Mouse (Mus musculus): ENCODE measurements at regions not wholly inside any gene's neighbourhood (a gene's known extent, or its start where the extent isn't known, plus 50 kb on each side); places are given as distances from the start of the nearest gene placed in this dataset.
A peak's percentile ranks its signal among the peaks of the same experiment; 100 is the strongest.

GRCm38 (mm10) chr4:11903861-11904260, 77.2 kb downstream of the Gm10604 start:
- no peak for DNase-seq (ENCODE audit: low spot score in 2 of 2)

GRCm38 (mm10) chr4:11903401-11903800, 77.7 kb downstream of the Gm10604 start:
- DNase-seq (ENCODE audit: low spot score in 2 of 2) = no peak

- DNase-seq (ENCODE audit: low spot score in 2 of 2) = peak in 1 of 2 experiments; percentile 27
These were observed 81.0 kb downstream of the Gm10604 start for GRCm38 (mm10) chr4:11899979-11900624.

- no peak for DNase-seq (ENCODE audit: low spot score in 2 of 2)
These were observed 83.8 kb downstream of the Gm10604 start for GRCm38 (mm10) chr4:11897231-11897630.

GRCm38 (mm10) chr4:11895857-11896825, 84.9 kb downstream of the Gm10604 start:
- peak in 1 of 2 experiments; percentile 48 for DNase-seq (ENCODE audit: low spot score in 2 of 2)

- DNase-seq (ENCODE audit: low spot score in 2 of 2) = no peak
These were observed 87.4 kb downstream of the Gm10604 start for GRCm38 (mm10) chr4:11893560-11894205.

GRCm38 (mm10) chr4:11889039-11889600, 91.9 kb downstream of the Gm10604 start:
- peak; percentile 20 to 56 for DNase-seq (ENCODE audit: low spot score in 2 of 2)

GRCm38 (mm10) chr4:11887377-11887776, 93.7 kb downstream of the Gm10604 start:
- DNase-seq (ENCODE audit: low spot score in 2 of 2) = no peak

GRCm38 (mm10) chr4:11885499-11885898, 95.6 kb downstream of the Gm10604 start:
- peak; percentile 21 to 56 for DNase-seq (ENCODE audit: low spot score in 2 of 2)

GRCm38 (mm10) chr4:11884818-11885217, 96.2 kb downstream of the Gm10604 start:
- peak; percentile 45 to 55 for DNase-seq (ENCODE audit: low spot score in 2 of 2)

- DNase-seq (ENCODE audit: low spot score in 2 of 2) = no peak
These were observed 97.8 kb downstream of the Gm10604 start for GRCm38 (mm10) chr4:11883295-11883694.

- DNase-seq (ENCODE audit: low spot score in 2 of 2) = no peak
These were observed 98.4 kb downstream of the Gm10604 start for GRCm38 (mm10) chr4:11882666-11883065.

GRCm38 (mm10) chr4:11878638-11879037, 102.4 kb downstream of the Gm10604 start:
- DNase-seq (ENCODE audit: low spot score in 2 of 2) = no peak

GRCm38 (mm10) chr4:11877945-11878344, 103.1 kb downstream of the Gm10604 start:
- no peak for DNase-seq (ENCODE audit: low spot score in 2 of 2)

- no peak for DNase-seq (ENCODE audit: low spot score in 2 of 2)
These were observed 105.1 kb downstream of the Gm10604 start for GRCm38 (mm10) chr4:11876009-11876408.

GRCm38 (mm10) chr4:11874586-11875264, 106.3 kb downstream of the Gm10604 start:
- no peak for DNase-seq (ENCODE audit: low spot score in 2 of 2)

GRCm38 (mm10) chr4:11872036-11872435, 109.0 kb downstream of the Gm10604 start:
- no peak for DNase-seq (ENCODE audit: low spot score in 2 of 2)

- DNase-seq (ENCODE audit: low spot score in 2 of 2) = peak; percentile 60 to 62
These were observed 111.3 kb downstream of the Gm10604 start for GRCm38 (mm10) chr4:11869721-11870120.

GRCm38 (mm10) chr4:11868565-11868964, 112.5 kb downstream of the Gm10604 start:
- no peak for DNase-seq (ENCODE audit: low spot score in 2 of 2)

Data from heart, adult 9 months (tissue).